Mouse (Mus musculus) liver, postnatal 0 days (tissue): ENCODE measurements around the gene Map3k7cl.

Experiments
- CTCF ChIP-seq: sonication (generic); IDR thresholded peaks from 2 replicates; pipeline ENCODE4 v1.5.1; 2016; ENCODE audit warnings: antibody characterized with exemption, low read depth
- EP300 ChIP-seq: IDR thresholded peaks from 2 replicates; pipeline ENCODE4 v1.6.1; 2016; ENCODE audit warnings: antibody characterized with exemption, low read depth, mild to moderate bottlenecking

GRCm38 (mm10) chr16:87604883-87605282, 51.8 kb downstream of the Map3k7cl start:
- no peak for TF ChIP-seq CTCF
- no peak for TF ChIP-seq EP300
